Mouse (Mus musculus): Measurements from ENCODE around the gene Apol7b.
"Not testable (repeated sequence)": the region's sequence is repeated elsewhere in the genome, so short reads cannot be mapped to it uniquely, and the experiment has no call there.

Apol7b gene

GRCm38 (mm10) chr15:77447392-77447791 is at the start of gene Apol7b:
Gene Apol7b (minus strand): TSS chr15:77447492.
- not testable (repeated sequence) for DNase-seq (ENCODE audit: low spot score)

GRCm38 (mm10) chr15:77494694-77495093 is 47.4 kb upstream of the Apol7b start:
- not testable (repeated sequence) for DNase-seq (ENCODE audit: low spot score)

- not testable (repeated sequence) for DNase-seq (ENCODE audit: low spot score)
Measured at GRCm38 (mm10) chr15:77493181-77493580, 45.9 kb upstream of the Apol7b start.

GRCm38 (mm10) chr15:77482140-77482794 is 35.0 kb upstream of the Apol7b start:
- DNase-seq (ENCODE audit: low spot score): no peak

- not testable (repeated sequence) for DNase-seq (ENCODE audit: low spot score)
Measured at GRCm38 (mm10) chr15:77476693-77477092, 29.4 kb upstream of the Apol7b start, which contains the start of gene Apol10a. Gene Apol10a (plus strand): TSS chr15:77477047.

- not testable (repeated sequence) for DNase-seq (ENCODE audit: low spot score)
Measured at GRCm38 (mm10) chr15:77474699-77475390, 27.6 kb upstream of the Apol7b start.

- not testable (repeated sequence) for DNase-seq (ENCODE audit: low spot score)
Measured at GRCm38 (mm10) chr15:77449927-77450326, 2.6 kb upstream of the Apol7b start.

- not testable (repeated sequence) for DNase-seq (ENCODE audit: low spot score)
Measured at GRCm38 (mm10) chr15:77445668-77446067, 1.6 kb downstream of the Apol7b start.

- peak; percentile 7 for DNase-seq (ENCODE audit: low spot score)
Measured at GRCm38 (mm10) chr15:77444746-77445145, 2.5 kb downstream of the Apol7b start.

GRCm38 (mm10) chr15:77428690-77429448 is 18.4 kb downstream of the Apol7b start:
- DNase-seq (ENCODE audit: low spot score): not testable (repeated sequence)

- not testable (repeated sequence) for DNase-seq (ENCODE audit: low spot score)
Measured at GRCm38 (mm10) chr15:77422925-77423324, 24.4 kb downstream of the Apol7b start.

- DNase-seq (ENCODE audit: low spot score): not testable (repeated sequence)
Measured at GRCm38 (mm10) chr15:77419657-77420056, 27.6 kb downstream of the Apol7b start.

- not testable (repeated sequence) for DNase-seq (ENCODE audit: low spot score)
Measured at GRCm38 (mm10) chr15:77416655-77417333, 30.5 kb downstream of the Apol7b start.

GRCm38 (mm10) chr15:77415653-77416052 is 31.6 kb downstream of the Apol7b start:
- not testable (repeated sequence) for DNase-seq (ENCODE audit: low spot score)

- peak; percentile 42 for DNase-seq (ENCODE audit: low spot score)
Measured at GRCm38 (mm10) chr15:77412695-77413094, 34.6 kb downstream of the Apol7b start.

- DNase-seq (ENCODE audit: low spot score): not testable (repeated sequence)
Measured at GRCm38 (mm10) chr15:77411035-77411434, 36.3 kb downstream of the Apol7b start, which contains the start of gene Apol9a. Gene Apol9a (minus strand): TSS chr15:77411135.

- DNase-seq (ENCODE audit: low spot score): peak; percentile 49
Measured at GRCm38 (mm10) chr15:77406370-77406769, 40.9 kb downstream of the Apol7b start.

GRCm38 (mm10) chr15:77399027-77399426 is 48.3 kb downstream of the Apol7b start, which contains the start of gene Apol7a:
Gene Apol7a (minus strand): TSS chr15:77399110.
- peak; percentile 49 for DNase-seq (ENCODE audit: low spot score)

- peak; percentile 74 for DNase-seq (ENCODE audit: low spot score)
Measured at GRCm38 (mm10) chr15:77397450-77398132, 49.7 kb downstream of the Apol7b start.

GRCm38 (mm10) chr15:77393832-77394231 is 53.5 kb downstream of the Apol7b start:
- not testable (repeated sequence) for DNase-seq (ENCODE audit: low spot score)

- DNase-seq (ENCODE audit: low spot score): no peak
Measured at GRCm38 (mm10) chr15:77387462-77387861, 59.8 kb downstream of the Apol7b start.

All from MN1 (cell line).